Mouse (Mus musculus): ENCODE results near the gene Acss2.
"Not testable (repeated sequence)": the region's sequence is repeated elsewhere in the genome, so short reads cannot be mapped to it uniquely, and the experiment has no call there.

Acss2 gene

DNA sequence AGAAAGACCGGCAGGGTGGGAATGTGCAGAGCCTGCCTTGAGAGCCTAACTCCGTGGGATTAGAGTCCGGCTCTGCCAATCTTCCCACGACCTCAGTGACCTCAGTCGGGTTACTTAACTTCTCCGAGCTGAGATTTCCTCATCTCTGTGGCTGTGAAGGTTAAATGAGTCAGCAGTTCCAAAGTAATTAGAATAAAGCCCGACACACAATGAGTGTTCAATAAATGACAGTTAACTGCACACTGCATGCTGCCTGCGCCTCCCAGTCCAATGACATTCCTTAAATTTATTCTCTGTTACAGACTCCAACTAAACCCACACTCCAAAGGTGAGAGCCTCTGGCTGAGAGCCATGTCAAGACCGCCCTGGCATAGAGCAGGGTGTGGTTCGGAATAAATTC lies 67.7 kb downstream of the Acss2 start:
- DNase-seq (ENCODE audit: low read depth, low spot score), result no peak

DNA sequence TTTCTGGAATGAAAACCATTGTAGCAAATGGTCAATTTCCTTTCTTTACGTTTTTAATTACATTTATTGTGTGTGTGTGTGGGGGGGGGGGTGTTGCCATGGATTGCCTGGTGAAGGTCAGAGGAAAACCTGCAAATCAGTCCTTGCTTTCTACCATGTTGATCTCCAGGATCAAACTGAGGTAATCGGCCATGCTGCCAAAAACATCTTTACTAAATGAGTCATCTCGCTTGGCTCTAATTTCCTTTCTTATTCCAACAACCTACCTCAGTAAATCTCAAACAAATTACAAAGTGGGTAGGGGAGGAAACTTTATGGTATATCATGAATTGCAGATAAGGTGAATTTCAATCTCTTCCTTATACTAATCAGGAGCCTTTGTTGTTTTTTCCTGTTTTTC lies 70.4 kb downstream of the Acss2 start:
- DNase-seq (ENCODE audit: low read depth, low spot score), result no peak

DNA sequence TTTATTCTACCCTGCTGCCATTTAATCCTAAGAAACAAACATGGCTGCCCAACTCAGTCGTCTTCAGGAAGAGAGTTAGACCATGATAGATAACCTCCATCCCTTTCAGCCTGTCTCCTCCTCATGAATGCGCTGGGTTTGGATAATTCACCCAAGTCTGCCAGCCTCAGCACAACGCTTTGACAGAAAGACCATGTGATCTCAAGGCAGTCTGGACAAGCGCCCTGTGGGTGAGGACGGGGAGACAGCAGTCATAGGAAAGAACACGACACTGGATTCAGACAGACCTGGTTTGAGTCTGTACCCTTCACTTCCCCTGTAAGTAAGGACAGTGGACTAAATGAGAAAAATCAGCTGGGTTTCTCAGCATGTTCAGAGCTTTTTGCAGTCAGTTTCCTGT lies 71.8 kb downstream of the Acss2 start:
- no peak for DNase-seq (ENCODE audit: low read depth, low spot score)

DNA sequence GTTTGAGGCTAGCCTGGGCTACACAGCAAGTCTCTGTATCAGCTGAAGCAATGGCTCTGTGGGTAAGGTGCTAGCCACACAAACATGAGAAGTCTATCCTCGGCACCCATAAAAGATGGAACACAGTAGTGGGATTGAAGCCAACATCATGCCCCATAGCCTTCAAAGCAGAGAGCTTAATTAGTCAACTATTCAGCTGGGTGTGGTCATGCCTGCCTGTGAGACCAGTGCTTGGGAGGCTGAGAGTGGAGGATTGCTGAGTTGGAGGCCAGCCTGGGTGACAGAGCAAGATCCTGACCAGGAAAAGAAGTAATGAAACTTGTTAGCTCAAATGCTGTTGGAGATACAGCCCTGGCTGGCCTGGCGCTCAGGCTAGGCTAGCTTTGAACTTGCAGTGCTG lies 73.1 kb downstream of the Acss2 start:
- DNase-seq (ENCODE audit: low read depth, low spot score), result no peak

DNA sequence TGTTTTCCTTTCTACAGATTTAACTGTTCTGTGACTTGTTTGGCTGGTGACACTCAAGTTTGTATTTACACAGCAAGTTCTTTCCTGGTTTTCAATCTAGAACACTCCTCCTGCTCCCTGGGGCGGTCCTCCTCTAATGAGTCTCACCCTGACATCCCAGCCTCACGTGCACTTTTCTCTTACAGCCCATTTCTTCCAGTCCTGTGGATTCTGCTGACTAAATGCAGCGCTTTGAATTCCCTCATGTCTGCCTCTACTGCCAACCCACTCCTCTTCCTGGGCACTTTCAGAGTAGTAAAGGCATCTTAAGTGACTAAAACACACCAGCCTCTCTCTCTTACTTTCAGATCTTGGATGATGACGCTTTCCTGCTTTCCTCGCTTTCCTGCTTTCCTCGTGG lies 73.9 kb downstream of the Acss2 start:
- DNase-seq (ENCODE audit: low read depth, low spot score), result no peak

DNA sequence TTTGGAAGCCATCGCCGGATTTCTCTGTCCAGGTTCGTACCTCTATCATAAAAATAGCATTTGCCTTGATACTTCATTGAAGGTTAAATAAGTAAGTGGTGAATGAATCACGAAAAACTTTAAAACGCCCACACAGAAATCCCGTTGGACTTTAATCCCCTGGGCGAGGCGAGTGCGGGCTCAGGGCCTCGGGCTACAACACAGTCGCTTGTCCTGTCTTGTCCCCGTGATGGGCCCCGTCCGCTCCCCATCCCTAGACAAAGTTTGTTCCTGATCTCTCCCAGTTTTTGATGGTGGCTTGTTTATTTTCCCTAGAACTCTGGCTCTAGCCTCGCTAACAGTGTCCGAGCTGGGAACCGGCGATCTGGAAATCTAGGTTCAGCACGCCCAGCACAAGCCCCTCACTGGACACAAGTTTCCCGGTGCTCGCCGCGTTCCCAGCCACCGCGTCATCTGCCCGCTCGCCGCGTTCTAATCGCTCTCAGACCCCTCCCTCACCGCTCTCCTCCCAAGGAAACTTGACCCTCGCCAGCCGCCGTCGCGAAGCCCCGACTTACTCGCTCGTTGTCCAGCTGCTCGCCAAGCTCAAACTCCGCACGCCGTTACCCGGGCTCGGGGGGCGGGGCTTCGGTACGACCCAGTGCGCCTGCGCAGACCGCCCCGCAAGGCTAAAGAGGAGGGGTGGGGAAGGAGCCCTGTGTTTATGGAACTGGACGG lies 74.5 kb downstream of the Acss2 start, which contains the start of gene Gss:
TSS of gene Gss (minus strand) at position 674 of the 717 bp plus-strand sequence.
- peak; percentile 98 for DNase-seq (ENCODE audit: low read depth, low spot score)

DNA sequence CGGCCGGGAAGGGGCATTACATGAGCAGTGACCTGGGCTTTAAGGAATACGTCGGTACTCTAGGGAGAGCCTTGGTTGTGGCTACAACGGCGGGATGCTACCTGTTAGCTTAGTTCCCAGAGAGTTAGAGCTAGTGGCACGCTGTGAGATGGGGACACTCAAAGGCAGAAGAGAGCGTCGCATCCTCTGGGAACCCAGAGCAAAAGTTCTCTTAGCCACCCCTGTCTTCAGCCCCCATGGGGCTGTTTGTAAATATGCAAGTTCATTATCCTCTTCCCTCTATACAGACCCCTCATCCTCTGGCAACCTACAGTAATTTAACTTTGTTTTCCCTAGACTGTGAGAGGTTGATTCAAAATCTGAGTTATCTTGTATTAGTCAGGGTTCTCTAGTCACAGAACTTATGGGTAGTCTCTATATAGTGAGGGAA lies 75.1 kb downstream of the Acss2 start:
- DNase-seq (ENCODE audit: low read depth, low spot score), result no peak

DNA sequence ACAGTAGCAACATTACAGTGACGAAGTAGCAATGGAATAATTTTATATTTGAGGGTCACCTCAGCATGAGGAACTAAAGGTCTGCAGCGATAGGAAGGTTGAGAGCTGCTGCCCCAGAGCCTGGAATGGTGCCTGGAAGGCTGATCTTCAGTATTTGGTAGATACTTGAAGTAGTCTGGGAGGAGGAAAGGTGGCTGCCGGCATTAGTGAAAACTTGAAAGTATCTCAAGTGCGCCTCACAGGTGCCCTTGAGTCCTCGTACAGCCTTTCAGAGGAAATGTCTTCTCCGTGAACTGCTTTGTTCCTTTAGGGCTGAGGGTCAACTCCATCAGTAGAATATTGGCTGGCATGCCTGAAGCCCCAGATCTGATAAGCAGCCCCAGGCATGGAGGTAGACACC lies 77.8 kb downstream of the Acss2 start:
- DNase-seq (ENCODE audit: low read depth, low spot score), result no peak

DNA sequence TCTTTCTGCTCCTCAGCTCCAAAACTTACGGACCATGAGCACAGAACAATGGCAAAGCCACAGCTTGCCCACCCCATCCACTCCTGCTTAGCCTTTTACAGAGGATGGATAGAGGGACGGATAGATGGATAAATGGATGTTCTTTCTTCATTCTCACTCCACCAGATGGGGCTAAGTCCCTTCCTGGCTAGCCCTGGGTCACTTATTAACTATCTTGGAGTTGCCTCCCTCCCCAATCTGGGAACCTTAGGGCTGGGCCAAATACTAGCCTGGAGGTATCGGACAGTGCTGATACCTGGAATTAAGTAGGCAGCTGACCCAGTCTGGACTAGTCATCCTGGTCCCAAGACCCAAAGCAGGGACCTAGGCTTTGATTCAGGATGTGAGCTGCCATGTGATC lies 86.0 kb downstream of the Acss2 start:
- DNase-seq (ENCODE audit: low read depth, low spot score), result no peak

DNA sequence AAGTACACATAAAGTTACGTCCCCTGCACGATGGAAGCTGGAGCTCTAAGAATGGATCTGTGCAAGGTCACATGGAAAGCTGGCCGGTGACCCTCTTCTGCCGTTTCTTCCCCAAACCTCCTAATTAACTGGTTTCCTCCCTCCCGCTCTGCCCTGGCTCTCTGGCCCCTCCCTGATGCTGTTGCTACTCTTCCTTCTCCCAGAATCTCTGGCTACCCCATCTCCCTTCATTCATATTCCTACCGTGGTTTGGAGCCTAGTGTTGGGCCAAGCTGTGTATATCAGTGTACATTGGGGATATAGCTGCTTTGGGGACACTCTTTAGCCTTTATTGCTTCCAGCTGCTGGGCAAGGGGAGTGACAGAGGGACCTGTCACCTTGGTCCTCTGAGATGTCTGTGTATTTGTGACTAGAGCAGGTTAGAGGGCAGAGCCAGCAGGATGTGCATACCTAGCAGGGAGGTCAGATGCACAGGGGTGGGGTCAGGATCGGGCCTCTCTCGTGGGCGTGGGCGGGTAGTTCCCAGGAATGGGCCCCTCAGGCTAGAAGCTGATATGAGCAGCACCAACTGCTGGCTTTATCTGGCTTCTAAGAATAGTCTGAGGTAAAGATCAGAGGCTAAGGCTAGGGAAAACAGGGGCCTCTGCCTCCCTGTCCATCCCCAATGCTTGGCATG lies 87.0 kb downstream of the Acss2 start:
- no peak for DNase-seq (ENCODE audit: low read depth, low spot score)

DNA sequence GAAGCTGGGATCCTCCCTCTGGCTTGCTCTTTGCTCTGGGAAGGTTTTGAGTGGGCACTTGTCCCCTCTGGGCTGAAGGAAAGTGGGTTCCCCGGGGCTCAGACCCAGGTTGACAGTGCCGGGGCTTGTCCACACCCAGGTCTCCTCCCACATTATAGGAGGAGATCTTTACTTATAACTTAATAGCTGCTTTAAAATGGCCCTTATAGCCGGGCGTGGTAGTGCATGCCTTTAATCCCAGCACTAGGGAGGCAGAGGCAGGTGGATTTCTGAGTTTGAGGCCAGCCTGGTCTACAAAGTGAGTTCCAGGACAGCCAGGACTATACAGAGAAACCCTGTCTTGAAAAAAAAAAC lies 87.5 kb downstream of the Acss2 start:
- not testable (repeated sequence) for DNase-seq (ENCODE audit: low read depth, low spot score)

DNA sequence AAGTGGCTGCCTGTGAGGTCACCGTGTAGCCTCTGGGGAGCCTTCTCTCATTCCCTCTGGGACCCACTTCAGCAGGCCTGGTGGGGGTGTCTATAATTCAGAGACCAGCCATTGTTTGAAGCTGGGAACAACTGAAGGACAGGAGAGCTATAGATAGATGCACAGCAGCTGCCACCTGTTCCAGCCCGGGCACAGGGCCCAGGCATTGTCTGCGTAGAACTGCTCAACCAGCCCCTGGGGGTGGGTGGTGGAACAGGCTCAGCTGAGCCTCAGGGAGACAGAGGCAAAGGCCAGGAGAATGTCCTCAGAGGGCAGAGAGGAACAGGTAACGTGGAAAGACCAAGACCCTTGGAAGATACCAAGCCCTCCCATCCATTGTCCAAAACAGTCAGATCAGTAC lies 88.6 kb downstream of the Acss2 start:
- no peak for DNase-seq (ENCODE audit: low read depth, low spot score)

DNA sequence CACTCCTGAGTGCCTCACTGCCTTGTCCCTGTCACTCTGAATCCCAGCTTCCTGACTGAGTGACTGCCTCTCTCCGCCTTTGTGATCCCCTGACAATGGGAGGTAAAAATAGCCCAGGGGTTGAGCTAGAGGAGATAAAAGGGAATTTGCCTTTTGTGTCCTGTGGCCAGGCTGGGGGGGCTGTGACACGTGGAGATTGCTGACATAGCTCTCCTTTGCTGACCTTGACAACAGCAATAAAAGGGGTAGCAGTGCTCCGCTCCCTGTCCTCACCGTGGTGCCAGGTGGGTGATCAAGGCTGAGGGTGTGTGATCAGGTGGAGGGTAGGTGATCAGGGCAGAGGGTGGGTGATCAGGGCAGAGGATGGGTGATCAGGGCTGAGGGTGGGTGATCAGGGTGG lies 93.2 kb downstream of the Acss2 start, which contains the start of gene Myh7b:
TSS of gene Myh7b (plus strand) at position 235 of the 400 bp plus-strand sequence.
- DNase-seq (ENCODE audit: low read depth, low spot score), result no peak

DNA sequence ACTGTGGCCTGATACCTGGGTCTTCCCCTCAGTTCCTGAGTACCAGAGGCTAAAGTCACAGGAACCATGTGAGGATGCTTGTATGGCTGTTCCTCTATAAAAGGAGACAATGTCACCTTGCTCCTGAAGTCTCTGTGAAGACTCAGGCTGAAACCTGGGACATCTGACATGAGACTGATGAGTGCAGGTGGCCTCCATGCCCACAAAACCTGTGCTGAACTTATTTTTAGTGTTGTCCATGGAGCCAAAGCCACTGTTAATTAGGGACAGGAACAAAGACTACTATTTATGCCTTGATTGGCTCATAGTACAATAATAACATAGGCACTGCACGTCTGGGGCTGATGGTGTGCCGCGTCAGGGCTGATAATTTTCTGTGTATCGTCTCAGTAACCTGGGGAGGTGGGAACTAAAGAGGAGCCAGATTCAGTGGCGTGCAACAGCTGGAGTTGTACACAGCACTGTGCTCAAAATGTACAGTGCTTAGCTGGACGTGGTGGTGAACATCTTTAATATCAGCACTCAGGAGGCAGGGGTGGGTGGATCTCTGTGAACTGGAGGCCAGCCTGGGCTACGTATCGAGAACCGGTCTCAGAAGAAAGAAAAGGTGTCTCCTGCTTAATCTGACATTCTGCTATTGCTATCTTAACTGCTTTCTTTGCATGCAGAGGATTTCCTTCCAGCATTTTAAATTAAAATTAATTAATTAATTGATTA lies 94.2 kb downstream of the Acss2 start:
- no peak for DNase-seq (ENCODE audit: low read depth, low spot score)

DNA sequence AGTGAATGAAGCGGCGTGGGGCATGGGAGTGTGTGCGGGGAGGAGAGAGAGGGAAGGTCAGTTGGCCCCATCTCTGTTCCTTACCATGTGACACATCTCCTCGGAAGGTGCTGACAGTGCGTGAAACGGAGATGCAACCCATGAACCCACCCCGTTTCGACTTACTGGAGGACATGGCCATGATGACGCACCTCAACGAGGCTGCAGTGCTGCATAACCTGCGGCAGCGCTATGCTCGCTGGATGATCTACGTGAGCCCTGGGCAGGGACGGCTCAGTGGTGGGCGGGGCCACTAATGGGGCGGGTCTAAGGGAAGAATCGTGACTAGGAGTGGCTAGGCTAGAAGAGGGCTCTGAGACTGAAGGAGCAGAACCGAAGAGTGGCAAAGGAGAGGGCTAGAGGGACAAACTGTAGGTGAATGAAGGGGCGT lies 95.6 kb downstream of the Acss2 start:
- DNase-seq (ENCODE audit: low read depth, low spot score), result no peak

DNA sequence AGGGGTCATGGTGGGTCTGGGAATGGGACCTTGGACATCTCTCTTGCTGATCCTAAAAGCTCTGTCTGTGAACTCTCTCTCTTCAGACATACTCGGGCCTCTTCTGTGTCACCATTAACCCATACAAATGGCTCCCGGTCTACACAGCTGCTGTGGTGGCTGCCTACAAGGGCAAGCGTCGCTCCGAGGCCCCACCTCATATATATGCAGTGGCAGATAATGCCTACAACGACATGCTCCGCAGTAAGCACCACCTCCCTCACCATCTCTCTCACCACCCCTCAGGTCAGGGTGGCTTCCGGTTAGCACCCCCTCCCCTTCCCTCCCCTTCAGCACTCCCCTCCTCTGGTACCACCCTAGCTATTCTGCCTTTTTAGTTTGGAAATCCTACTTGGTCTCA lies 96.2 kb downstream of the Acss2 start:
- DNase-seq (ENCODE audit: low read depth, low spot score), result no peak

DNA sequence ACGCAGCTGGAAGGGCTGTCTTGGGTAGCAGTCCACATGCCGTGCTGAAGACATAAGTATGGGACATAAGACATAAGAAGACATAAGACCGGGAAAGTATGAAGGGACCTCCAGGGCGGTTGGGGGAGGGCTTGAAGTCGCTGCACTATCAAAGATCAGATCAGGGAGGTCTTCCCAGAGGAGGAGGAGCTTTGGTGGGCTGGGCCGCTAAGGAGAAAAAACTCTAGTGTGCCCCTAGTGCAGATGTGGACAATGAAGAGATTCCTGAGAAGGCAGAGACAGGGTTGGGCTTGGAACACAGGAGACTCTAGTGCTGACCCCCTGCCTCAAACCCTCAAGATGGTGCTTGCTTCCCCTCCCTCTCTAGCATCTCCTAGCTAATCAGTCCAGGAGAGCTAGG lies 99.2 kb downstream of the Acss2 start:
- no peak for DNase-seq (ENCODE audit: low read depth, low spot score)

DNA sequence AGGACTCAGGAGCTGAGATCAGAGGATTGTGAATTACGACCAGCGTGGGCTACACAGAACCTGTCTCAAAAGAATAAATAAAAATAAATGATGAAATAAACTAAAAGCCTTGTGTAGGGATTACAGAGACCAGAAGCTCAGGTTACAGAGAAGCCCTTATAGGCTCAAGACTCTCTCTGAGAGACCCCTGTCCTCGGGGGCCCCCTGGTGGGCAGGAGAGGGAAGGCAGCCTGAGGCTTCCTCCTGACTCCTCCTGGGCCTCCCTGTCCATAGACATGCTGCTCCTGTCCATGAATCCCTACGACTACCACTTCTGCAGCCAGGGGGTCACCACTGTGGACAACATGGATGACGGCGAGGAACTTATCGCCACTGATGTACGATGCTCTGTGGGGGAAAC lies 102.1 kb downstream of the Acss2 start:
- peak; percentile 67 for DNase-seq (ENCODE audit: low read depth, low spot score)

DNA sequence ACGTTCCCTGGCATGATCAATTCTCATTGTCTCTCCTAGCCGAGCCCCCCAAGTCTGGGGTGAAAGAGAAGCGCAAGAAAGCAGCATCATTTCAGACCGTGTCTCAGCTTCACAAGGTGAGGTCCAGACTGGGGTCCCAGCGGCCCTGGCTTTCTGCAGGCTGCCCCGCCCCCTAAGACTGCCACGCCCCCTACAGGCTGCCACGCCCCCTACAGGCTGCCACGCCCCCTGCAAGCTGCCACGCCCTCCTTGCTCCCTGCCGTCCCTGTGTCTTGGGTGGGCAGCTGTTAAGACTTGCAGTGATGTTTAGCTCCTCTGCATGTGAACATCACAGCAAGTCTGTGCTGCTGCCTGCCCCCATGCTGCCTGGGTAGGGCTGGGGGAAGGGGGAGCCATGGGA lies 104.9 kb downstream of the Acss2 start:
- no peak for DNase-seq (ENCODE audit: low read depth, low spot score)

DNA sequence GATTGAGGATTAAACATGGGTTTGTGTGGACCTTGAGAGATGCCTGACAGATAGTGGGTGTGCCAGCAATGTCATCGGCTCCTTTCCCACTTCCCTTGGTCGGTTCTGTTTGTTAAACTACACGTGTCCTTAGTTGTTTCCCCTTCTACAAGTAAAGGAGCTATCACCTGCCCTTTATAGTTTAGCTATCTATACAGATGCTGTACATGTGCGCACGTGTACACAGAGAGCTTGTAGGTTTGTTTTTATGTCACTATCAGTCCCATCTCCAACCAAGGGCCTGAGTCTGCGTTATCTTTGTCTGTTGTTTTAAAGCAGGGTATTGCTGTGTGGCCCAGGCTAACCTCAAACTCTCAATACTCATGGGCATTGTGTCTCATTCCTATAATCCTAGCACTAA lies 106.2 kb downstream of the Acss2 start:
- no peak for DNase-seq (ENCODE audit: low read depth, low spot score)

DNA sequence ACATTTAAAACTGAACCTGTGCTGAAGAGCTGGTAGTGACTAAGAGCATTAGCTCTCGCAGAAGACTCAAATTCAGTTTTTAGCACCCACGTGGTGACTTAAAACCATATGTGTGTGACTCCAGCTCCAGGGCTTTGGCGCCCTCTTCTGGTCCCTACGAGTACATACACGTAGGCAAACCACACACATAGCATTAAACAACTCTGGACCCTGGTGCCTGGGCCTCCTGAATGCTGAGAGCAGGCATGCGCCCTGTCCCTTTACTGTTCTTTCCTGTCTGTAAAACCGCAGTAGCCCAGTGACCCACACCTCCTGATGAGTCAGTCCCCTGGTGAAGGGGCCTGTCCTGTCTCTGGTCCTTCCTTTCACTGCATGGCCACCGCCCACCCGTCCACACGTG lies 107.0 kb downstream of the Acss2 start:
- DNase-seq (ENCODE audit: low read depth, low spot score), result peak; percentile 54

DNA sequence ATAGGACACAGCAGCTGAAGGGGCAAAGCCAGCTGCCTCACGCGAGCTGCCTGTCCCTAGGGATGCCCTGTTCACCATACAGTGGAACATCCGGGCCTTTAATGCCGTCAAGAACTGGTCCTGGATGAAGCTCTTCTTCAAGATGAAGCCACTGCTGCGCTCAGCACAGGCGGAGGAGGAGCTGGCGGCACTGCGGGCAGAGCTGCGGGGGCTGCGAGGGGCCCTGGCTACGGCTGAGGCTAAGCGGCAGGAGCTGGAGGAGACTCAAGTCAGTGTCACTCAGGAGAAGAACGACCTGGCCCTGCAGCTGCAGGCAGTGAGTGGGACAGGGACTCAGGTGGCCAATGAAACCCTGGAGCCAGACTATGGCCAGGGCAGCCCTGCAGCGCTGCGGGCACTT lies 108.5 kb downstream of the Acss2 start:
- no peak for DNase-seq (ENCODE audit: low read depth, low spot score)

Measured in retina, postnatal 7 days (tissue).